Mouse (Mus musculus) gastrocnemius, postnatal 14 days (tissue): Measurements from ENCODE around the gene Tapbpl. TPM values are rescaled to one million over a fixed set of nuclear protein-coding genes. Genes with fewer than 3 reads are reported as not detected.

ENCODE experiments used
- microRNA-seq, 2 experiments: library from miRNA; unstranded; fragments of <30 nt; microRNA quantifications; one replicate each; pipeline ENCODE4 v1.2.0; 2021
- total RNA-seq, 2 experiments: library from RNA; stranded (reverse); gene quantifications; 2 replicates each; pipeline ENCODE4 v1.2.3; 2021

Gene Tapbpl
- total RNA-seq, 2 experiments from 2014 or later, result 2.2 to 2.3 TPM

Small RNAs within 50 kb of the gene (microRNA-seq; reads per million reads assigned to microRNA genes)
- gene Mir3098 (0 to 1.0 reads per million in 2 experiments), gene Mir8113 (0 reads per million in 2 experiments)

Other genes starting within 250 kb of the Tapbpl start
- under 1 TPM; 0.16 to 0.72 TPM for gene Pianp, start 235.2 kb downstream of the Tapbpl start, total RNA-seq
- gene Zfp384, start 222.7 kb downstream of the Tapbpl start, total RNA-seq, result 10 to 100 TPM; 20.1 to 20.7 TPM
- 10 to 100 TPM; 29.6 TPM for gene Ing4, start 192.1 kb downstream of the Tapbpl start, total RNA-seq
- 1 to 10 TPM; 1.4 to 2.5 TPM for gene Acrbp, start 182.2 kb downstream of the Tapbpl start, total RNA-seq
- under 1 TPM in 1 of 2 experiments, not detected in 1; 0.24 TPM for gene Lpar5, start 163.9 kb downstream of the Tapbpl start, total RNA-seq
- gene Chd4, start 135.9 kb downstream of the Tapbpl start, total RNA-seq, result 10 to 100 TPM; 75.1 to 84.3 TPM
- 10 to 100 TPM; 16.0 to 20.4 TPM for gene Nop2, start 100.0 kb downstream of the Tapbpl start, total RNA-seq
- gene Iffo1, start 86.6 kb downstream of the Tapbpl start, total RNA-seq, result 10 to 100 TPM; 24.0 to 28.7 TPM
- gene Gapdh, start 65.4 kb downstream of the Tapbpl start, total RNA-seq, result over 10,000 TPM in 1 of 2 experiments, 1,000 to 10,000 TPM in 1; 9,479 to 10,041 TPM
- gene Ncapd2, start 40.2 kb downstream of the Tapbpl start, total RNA-seq, result 10 to 100 TPM; 18.4 to 18.7 TPM
- 100 to 1,000 TPM; 214 to 227 TPM for gene Mrpl51, start 40.1 kb downstream of the Tapbpl start, total RNA-seq
- gene Vamp1, start 16.3 kb downstream of the Tapbpl start, total RNA-seq, result 10 to 100 TPM; 10.7 to 11.3 TPM
- gene Cd27, start 5.2 kb upstream of the Tapbpl start, total RNA-seq, result under 1 TPM in 1 of 2 experiments, not detected in 1; 0.16 TPM
- gene Tuba3a, start 54.2 kb upstream of the Tapbpl start, total RNA-seq, result not detected
- gene Ltbr, start 82.0 kb upstream of the Tapbpl start, total RNA-seq, result 10 to 100 TPM; 24.8 to 26.3 TPM
- gene Scnn1a, start 88.8 kb upstream of the Tapbpl start, total RNA-seq, result under 1 TPM; 0.22 to 0.27 TPM
- 10 to 100 TPM; 42.1 to 42.3 TPM for gene Tnfrsf1a, start 117.5 kb upstream of the Tapbpl start, total RNA-seq
- gene Plekhg6, start 148.9 kb upstream of the Tapbpl start, total RNA-seq, result not detected